Mouse (Mus musculus) frontal cortex, postnatal 36 days (tissue): ENCODE measurements at regions not wholly inside any gene's neighbourhood (a gene's known extent, or its start where the extent isn't known, plus 50 kb on each side); places are given as distances from the start of the nearest gene placed in this dataset.

Experiments used
- DNase-seq, 2 experiments: peaks; one replicate each; pipeline ENCODE4 v3.0.0; 2022; ENCODE audit warnings: low spot score in 2 of 2

DNA sequence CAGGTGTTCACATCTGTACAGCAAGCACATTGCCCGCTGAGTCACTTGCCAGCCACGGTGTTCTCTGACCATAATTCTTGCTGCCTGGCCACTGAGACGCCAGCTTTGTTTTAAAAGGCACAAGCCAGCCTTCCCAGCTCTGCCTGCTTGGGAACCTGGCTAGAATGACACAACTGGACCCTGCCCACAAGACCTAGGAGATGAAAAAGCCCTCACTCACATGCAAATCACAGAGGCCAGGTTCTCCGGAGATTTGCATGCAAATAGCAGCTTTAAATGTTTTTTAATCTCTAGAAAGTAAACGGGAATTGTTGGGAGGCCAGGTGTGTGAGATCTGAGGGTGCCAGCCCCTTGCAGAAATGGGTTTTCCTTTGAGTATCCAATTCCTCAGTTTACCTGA is 71.9 kb downstream of the 1810010D01Rik start:
- DNase-seq = no peak

DNA sequence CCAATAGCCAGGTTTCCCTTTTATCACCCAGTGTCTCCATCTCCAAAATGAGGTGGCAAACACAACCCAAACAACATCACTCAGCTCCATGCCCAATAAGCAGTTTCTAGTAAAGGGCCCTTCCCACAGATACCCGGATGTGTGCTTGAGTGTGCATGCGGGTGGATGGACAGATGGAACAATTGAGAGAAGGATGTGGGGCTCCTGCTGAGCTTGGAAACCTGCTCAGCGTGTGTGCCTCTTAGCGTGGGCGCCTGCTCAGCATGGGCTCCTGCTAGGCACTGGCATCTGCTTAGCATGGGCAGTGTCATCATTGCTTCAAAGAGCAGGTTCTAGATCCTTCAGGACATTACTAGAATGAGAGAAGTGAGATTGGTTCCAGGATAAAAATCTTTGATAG is 75.4 kb downstream of the 1810010D01Rik start:
- no peak for DNase-seq

DNA sequence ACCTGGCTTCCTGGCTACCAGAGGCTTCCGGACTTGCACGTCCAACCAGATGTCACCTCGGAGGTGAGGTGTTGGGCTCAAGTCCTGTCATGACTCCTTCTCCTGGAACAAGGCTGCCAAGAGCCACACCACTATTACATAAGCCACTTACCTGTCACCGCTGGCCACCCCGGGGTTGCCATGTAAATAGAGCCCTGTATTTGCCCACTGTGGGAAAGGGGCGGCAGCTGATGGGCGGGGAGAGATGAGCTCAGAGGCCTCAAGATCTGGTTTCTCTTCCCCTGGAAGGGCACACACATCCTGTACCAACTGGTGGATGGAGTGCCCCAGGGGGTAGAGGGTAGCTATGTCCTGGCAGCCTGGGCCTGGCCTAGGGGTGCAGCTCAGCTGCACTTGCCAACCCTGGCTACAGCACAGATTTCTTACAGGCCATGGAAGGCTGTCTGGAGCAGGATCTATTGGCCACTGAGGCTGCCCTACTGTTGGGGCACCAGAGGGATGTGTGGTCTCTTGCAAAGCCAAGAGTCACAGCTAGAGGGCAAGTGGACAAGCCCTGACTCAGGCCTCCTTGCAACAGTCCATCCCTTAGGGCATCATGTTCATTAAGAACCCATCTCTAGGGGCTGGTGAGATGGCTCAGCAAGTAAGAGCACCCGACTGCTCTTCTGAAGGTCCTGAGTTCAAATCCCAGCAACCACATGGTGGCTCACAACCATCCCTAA is 76.3 kb downstream of the 1810010D01Rik start:
- DNase-seq = no peak

DNA sequence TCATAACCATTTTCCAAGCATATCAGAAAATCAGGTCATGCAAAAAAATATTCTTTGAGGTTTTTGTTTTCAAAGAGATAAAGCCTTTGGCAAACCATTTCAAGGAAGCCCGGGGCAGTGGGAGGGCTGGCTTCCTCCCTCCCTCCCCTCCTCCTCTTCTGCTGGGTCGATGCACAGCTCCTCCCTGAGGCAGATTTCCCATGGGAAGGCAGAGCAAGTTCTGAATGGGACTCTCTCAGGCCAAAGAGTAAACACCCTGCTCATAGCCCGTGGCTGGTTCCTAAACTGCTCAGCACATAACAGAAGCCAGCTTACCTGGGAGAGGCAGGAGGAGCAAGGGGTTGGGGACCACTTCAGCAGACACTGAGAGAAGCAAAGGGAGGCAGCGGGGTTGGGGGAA is 77.9 kb downstream of the 1810010D01Rik start:
- DNase-seq = no peak

DNA sequence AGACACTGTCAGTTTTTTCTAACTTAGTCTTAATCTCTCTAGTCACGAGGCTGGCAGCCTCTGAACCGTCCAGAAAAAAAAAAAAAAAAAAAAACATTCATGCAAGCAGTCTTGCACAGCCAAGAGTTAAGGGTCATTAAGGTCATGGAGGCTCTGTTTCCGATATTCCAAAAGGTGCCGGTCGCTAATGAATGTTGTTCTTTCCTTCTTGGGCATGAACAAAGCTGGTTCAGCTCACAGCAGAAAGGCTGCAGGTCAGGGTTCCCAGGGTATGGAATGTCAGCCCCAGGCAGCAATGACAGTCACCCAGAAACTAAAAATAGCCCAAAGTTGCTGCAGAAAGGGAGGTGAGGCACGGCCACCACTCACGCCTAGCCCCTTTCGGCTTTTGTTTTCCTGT is 80.3 kb downstream of the 1810010D01Rik start:
- DNase-seq = no peak

DNA sequence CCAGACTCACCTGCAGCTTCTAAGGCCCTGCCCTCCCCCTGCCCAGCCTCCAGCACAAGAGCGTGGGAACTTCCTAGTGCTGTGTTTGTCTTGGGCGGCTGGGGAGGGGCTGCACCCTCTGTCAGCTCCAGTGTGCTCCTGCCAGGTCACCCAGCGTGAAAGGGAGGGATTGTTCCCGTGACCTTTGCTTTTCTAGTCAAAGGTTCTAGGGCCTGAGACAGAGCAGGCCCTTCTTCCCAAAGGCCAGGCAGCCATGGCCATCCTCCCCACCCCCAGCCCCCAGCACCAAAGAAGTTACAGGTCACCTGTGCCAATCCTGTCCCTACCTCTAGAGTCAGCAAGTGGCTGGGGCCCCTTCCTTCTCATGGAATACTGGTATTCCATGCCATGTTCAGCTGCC is 80.7 kb downstream of the 1810010D01Rik start:
- no peak for DNase-seq

DNA sequence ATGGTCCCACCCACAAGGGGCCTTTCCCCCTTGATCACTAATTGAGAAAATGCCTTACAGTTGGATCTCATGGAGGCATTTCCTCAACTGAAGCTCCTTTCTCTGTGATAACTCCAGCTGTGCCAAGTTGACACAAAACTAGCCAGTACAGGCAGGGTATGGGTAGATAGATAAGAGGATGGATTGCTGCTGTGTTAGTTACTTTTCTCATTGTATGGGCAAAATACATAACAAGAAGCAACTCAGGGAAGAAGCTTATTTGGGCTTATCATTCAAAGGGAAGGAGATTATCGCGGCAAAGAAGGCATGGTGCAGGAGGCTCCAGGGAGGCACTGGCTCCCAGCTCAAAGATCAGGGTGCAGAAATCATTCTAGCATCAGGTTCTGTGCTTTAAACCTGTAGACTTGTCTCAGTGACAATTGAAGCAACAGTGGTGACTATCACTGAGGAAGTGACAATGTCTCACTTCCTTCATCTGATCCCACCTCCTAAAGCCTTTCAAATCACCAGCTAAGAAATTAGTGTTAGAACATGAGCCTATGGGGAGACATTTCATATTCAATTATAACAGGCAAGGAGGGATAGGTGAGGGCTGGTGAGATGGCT is 83.8 kb downstream of the 1810010D01Rik start:
- no peak for DNase-seq

DNA sequence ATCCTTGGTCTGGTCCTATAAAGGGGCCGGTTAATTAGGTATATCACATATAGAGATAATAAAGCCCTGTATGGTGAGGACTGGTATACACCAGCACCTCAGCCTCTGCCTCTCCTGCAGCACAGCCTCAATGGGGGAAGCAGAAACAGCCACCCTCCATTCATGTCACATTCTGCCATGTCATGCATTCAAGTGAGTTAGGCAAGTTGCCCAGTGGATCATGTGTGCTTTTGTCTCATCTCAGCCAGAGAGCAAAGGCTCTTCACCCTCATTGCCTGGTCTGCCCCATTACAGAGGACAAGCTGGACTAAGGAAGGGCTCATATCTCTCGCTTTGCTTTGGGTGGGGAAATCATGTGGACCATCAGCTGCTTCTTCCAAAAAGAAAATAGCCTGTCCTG is 85.4 kb downstream of the 1810010D01Rik start:
- no peak for DNase-seq

DNA sequence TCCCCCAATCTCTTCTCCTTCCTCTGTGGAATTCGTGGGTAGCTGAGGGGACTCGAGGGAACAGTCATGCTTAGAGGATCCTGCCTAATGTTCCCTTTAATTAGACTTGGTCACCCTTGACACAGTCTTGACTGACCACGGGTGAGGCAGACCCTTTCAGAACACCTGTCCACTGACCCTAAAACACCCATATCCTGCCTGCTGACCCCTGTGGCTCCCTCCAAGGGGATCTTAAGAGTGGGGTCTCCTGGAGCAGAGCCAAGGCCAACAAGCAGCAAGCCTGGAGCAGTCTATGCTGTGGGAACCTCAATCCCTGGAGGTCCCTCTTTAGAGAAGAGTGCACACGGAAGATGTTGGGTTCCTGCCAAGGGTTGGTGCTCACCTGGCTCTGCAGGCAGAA is 89.5 kb downstream of the 1810010D01Rik start:
- DNase-seq = no peak

DNA sequence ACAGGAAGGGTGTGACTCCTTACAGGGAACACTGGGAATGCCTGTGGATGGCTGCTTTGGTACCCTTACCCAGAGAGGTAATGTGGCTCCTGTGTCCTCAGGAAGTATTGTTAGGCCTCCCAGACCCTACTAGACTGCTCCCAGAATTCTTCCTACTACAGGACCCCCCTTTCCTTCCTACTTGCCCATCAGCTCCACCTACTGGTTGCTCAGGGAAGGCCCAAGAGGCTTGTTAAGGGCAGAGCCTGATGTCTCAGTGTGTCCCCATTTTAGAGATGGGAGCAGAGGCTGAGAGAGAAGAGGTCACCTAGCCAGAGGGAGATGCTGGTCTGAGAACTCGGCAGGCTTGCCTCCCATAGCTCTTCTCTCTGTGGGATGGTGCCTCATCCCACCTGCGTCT is 93.3 kb downstream of the 1810010D01Rik start:
- DNase-seq = peak in 1 of 2 experiments; percentile 23

DNA sequence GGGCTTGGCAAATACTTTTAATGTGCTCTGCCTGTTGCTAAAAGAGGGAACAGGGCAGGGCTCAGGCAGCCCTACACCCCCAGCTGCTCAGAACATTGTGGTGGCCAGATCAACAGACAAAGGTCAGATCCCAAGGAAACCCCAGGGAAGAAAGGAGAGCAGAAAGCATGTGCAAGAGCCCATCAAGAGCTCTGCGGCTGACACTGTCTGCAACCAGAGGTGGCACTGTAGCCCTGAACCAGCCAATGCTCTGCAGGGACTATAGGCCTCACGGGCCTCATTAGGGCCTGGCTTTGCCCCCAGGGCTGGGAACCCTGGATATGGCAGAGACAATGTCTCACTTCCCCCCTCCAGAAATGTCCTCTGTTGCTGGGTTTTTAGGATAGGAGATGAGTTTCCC is 93.8 kb downstream of the 1810010D01Rik start:
- DNase-seq = no peak

DNA sequence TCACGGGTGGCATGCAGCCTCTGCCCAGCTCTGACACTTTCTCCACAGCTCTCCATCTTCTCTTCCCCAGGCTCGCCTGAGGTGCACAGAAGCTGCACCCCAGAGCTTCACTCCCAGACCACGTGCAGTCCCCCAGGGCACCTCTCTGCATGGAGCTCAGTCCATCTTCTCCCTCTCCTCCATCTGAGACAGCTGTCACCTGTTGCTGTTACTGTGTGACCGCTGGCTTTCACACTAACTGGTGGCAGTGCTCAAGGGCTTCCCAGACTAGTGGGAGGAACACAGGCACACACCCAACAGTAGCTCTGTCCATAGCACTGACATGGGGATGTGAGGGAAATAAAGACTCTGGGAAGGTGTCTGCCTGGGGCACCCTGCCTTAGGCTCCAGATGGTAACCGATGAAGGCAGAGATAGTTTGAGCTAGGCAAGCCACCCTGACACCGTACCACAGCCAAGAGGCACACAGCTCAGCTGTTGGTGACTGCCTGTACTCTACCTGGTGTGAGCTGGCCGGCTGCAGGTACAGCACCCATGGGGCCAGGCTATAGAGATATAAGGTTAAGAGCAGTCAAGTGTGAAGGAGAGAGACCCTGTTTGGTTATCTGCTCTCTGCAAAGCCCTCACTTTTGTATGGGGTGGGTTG is 94.9 kb downstream of the 1810010D01Rik start:
- no peak for DNase-seq

DNA sequence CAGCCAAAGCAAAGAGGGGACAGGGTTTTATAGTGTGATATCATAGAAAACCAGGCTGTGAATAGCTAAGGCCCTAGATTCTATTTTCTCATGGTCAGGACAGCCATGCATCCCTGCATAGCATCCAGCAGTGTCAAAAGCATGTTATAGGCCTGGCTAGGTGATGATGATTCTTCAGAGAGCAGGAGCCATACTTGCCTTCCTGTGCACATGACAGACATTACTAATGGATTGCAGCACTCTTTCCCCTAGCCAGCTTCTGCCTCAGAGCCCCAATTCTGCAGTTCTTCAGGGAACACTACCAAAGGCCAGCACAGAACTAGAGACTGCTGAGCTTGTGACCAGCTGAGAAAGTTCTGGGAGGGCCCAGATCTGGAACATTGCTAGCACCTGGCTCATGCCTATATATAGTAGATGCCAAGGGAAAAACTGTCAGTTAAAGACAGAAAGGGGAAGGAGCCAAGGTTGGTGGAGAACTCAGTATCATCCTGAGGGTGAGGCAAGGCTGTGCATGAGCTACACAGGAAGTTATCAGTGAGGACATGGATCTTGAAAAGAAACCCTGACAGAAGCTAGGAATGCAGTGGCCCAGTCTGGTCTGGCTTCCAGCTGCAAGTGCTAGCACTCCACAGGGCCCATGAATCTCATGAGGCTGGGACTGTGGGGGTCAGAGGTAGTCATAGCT is 95.6 kb downstream of the 1810010D01Rik start:
- DNase-seq = no peak

DNA sequence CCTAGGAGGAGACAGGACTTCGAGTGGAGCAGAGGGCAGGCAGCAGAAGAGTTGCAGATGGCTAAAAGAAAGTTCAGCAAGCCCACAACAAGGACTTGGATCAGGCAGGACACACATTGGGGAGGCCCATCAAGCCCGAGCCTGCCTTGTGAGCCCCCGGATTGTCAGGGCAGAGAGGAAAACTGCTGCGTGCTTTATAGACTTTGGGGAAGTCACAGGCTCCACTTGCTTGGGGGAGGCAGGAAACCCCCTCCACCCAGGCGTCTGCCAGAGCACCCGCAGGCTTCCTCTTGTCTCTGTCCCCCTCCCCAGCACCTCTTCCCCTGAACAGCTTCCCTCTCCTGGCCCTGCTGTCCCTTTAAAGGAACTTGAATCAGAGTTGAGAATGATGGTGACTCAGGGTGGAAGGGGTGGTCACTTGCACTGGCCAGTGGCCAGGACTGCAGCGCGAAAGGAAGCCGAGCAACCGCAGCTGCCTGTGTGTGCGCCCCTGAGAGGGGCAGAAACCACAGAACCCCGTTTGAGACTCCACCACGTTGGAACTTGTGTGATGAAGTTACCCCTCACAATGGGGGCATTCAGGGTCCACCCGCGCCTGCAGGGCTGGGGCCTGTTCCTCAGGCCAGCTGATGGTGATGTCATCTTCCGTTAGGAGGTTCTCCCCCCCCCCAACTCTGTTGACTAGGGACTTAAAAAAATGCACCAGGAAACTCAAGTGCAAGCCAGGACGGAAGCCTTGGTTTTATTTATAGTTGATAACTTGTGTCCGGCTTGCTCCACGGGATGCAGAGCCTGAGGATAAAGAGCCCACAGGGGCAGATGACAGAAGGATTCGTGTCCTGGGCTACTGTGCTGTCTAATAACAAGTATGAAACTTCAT is 96.4 kb downstream of the 1810010D01Rik start:
- peak; percentile 43 to 51 for DNase-seq

DNA sequence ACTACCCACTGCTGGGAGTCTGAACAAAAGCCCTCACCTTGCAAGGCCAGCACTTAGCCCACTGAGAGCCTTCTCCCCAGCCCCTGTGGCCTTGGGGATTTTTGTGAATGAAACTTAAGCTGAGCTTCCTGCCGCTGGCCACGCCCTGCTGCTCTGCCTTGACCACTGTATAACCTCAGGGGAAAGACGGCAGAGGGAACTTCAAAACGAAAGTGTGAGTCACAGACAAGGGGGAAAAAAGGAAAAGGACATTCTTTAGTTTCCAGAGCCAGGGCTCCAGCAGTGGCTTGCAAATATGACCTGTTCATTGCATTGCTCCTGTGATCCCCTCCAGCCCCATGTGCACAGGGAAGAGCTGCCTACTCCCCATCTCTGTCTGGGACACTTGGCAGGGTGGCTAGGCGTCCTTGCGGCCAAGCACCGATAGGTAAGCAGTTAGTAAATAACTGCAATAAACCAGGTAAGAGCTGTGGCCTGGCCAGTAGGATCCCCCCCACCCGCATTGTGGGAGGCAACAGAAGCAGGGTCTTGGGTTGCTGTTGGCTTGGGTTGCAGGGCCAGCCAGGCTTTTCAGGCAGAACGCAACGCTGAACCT is 97.2 kb downstream of the 1810010D01Rik start:
- no peak for DNase-seq

DNA sequence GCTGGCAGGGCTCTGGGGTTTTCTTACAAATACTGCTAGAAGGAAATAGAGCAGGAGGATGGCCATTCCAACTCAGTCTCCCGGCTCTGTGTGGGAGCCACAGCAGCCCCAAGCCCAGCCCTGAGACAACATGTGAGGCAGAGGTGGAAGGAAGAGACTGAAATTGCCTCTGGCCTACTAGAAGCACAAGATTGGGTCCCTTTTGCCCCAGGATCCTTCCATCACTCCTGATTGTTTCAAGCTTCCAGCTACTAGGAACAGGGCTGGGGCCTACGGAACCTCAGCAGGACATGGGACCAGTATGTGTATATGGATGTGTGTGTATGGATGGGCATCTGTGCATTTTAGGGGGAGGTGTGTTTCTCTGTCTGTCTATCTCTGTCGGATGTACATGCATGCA is 97.9 kb downstream of the 1810010D01Rik start:
- DNase-seq = no peak

DNA sequence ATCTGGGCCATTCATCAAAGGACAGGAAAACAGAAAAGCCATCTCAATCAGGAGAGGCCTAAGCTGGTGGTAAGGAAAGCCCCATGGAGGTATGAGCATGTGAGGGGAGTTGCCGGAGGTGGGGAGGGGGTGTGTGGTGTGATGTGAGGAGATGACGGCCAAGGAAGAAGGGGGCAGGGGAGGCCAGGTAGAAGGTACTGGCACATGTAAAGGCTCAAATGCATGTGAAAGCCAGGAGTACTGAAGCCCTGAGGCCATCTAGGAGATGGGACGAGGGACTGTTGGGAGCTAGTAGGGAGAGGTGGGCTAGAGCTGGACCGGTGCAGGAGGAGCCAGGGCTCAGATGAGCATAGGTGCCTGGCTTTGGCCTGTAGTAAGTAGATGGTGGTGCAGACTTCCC is 98.4 kb downstream of the 1810010D01Rik start:
- DNase-seq = no peak

DNA sequence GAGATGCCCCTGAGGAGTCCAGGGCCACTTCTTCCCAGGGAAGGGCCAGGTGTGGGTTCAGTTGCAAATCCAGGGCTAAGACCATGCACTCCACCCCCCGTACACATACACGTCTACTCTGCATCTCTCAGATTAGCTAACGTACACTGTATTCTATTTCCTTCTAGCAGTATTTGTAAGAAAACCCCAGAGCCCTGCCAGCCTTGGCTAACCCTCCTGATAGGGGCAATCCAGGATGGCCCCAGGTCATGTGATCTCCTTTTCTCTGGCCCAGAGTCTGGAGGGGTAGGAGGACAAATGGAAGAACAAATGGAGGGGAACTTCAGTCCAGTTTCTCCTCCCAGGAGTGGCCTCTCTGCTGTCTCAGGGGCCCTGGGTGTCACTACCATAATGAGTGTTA is 98.9 kb downstream of the 1810010D01Rik start:
- DNase-seq = no peak

DNA sequence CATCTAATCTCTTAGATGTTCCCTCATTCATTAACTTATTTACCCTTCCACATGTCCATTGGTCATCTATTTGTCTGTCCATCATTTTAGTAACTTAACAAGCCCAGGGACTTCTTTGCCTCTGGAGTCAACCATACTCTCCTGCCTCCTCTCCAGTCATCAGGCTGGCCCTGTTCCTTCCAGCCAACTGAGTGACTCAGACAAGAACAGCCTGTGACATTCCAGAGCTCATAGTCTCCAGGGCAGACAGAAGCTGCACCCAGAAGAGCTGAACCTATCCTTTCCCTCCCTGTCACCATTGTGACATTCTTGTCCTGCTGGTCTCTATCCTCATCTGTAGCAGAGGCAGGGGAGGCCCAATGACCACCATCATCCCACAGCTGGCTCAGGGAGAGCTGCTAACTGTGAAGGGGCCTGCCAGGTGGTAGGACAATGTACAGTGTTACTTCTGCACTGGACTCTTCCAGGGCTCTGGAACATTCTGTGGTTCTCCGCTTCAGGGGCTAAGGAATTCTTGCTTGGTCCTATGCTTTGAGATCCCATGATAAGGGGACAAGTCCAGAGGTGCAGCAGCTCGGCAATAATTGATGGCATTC is 100.2 kb downstream of the 1810010D01Rik start:
- no peak for DNase-seq

DNA sequence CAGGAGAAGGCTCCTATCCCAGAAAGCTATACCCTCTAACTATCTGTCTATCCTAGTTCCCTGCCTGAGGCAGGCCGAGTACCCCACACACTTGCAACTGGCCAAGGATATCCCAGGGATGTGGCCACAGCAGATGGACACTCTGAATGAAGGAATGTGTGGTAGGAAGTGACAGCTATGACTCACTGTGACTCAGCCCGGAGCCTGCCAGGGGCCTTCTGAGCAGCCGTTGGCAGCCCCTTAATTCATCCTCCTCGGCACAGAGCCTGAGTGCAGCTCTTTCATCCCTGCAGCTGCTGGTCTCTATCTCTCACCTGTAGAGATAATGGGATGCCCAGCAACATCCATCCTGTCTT is 101.4 kb downstream of the 1810010D01Rik start:
- DNase-seq = peak; percentile 53 to 57
